Mouse (Mus musculus): ENCODE results near the gene Tfeb.

Gene Tfeb

DNA sequence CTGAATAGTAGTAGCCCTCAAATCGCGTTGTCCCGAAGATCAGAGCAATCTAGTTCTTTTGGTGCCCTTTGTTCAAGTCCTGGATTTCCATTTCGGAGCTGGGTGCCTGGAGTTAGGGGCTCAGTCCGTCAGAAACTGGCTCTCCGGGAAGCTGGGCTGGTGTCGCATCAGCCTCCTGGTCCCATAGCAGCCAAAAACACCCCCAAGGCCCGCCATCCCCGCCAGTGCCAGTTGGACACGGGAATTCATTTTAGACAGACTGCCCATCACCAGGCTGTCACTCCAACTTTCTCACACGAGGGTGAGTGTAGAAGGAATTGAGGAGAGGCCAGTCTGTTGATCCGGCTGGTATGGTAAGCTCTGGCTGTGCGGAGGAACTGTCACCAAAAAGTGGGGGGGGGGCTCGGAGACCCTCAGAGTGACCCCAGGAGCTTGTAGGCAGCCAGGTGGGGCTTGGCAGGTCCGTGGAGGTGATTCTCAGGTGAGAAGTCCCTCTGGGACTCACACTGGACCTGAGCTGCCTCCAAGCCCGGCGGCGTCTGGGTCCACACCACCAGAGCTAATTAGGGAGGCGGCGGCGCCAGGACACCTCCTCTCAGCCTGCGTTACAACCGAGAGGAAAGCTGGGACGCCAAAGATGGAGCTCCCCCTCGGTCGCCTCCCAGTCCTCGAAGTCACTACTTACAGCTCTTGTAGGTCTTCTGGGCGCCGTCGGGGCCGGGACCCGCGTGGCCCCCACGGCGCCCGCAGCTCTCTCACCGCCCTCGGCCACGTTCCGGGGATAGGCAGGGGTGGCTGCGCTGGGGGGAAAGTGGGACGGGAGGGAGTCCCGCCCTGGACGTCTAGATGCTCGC, 97.0 kb downstream of the Tfeb start:
- DNase-seq (ENCODE audit: low spot score), result no peak

DNA sequence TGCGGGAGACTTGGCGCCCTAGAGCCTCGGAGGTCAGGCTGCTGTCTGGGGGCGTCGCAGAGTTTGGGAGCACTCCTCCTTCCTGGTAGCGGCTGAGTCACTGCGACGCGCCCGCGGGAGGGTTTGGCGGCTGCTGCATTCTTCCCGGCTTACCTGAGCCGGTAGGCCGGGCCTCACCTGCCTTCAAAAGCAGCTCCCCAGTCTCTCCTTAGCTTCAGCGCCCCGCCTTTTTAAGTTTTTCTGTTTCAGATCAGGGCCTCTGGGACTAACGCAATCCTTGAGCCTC, 97.6 kb downstream of the Tfeb start, which contains the start of gene Mdfi:
Gene Mdfi, minus strand, starts transcription at position 210 of the 286 bp plus-strand sequence.
- DNase-seq (ENCODE audit: low spot score), result no peak

DNA sequence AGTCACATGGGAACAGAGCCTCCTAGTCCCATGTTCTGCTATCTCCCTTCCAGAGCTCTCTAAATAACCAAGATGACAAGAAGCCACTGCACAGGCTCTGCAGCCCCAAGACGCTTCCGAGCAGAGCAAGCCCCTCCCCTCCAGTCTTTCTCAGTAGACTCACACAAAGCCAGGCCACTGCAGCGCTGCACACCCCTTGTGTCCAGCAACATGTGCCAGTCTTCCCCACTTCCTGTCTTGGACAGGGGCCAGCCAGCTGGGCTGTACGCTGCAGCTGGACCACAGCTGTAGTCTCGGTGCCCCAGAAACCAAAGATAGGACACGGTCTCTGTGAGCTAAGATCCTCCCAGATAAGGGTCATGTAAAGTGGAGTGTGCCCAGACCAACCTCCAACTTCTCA, 101.0 kb downstream of the Tfeb start:
- DNase-seq (ENCODE audit: low spot score), result no peak

DNA sequence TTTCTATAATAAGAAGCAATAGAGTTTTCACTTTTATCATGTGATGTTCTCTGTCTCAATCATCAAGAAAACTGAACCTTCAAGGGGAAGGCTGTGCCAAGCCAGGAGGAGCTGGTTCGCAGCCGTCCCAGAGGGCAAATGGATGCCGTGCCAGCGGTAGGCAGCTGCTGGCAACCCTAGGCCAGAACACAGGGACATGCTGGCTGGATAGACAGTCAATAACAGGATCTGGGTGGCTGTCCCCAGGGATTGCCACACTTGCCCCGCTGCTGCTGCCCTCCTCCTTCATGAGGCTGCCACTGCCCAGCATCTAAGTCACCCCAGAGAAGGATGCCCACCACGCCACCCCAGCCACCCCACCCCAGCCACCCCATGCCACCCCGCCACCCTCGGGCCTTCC, 104.7 kb downstream of the Tfeb start:
- DNase-seq (ENCODE audit: low spot score), result no peak

Measured in urinary bladder, postnatal 10 days (tissue).